Mouse (Mus musculus) megakaryocyte, embryonic 14.5 days (primary cell): ENCODE data around the gene Gpr146. TPM values are rescaled to one million over a fixed set of nuclear protein-coding genes. Genes with fewer than 3 reads are reported as not detected.

Experiments used
- H3K27me3 ChIP-seq: replicated peaks from 2 replicates; pipeline ENCODE3; 2012; ENCODE audit warnings: inconsistent platforms
- H3K36me3 ChIP-seq: replicated peaks from 2 replicates; pipeline ENCODE3; 2012; ENCODE audit warnings: low read length, inconsistent platforms, mixed read lengths
- H3K4me1 ChIP-seq: 2 replicates; pipeline ENCODE4 v1.6.1; 2012; ENCODE audit warnings: inconsistent platforms
- H3K4me3 ChIP-seq: replicated peaks from 2 replicates; pipeline ENCODE3; 2012; ENCODE audit warnings: moderate library complexity, mild to moderate bottlenecking, inconsistent platforms
- H3K9me3 ChIP-seq: 2 replicates; pipeline ENCODE4 v1.6.1; 2012; ENCODE audit warnings: inconsistent platforms
- FLI1 ChIP-seq: IDR thresholded peaks from 2 replicates; pipeline ENCODE4 v1.6.1; 2012; ENCODE audit warnings: low read length, inconsistent platforms, mixed read lengths
- GATA1 ChIP-seq: IDR thresholded peaks from 3 replicates; pipeline ENCODE4 v1.6.1; 2012; ENCODE audit warnings: mixed read lengths, low read length, inconsistent platforms, borderline replicate concordance
- polyA plus RNA-seq: library from polyadenylated mRNA; stranded (reverse); fragments of >175 nt; gene quantifications from 2 replicates; pipeline ENCODE4 v1.2.3, GENCODE M21; 2012; ENCODE audit warnings: low replicate concordance; ENCODE audit not compliant: insufficient read depth

The Gpr146 gene
- polyA plus RNA-seq, 1 experiment = 69.9 TPM

GRCm38 (mm10) chr5:139407121-139407885 lies 29.8 kb downstream of the Gpr146 start:
- no peak for TF ChIP-seq GATA1
- TF ChIP-seq FLI1 = no peak
- Histone ChIP-seq H3K36me3 (peaks cover 52% of the 10 kb centered on the region), H3K27me3 (no peaks in the 10 kb centered on the region), H3K9me3 (no peaks in the 10 kb centered on the region), H3K4me1 (peaks cover 100% of the 10 kb centered on the region), H3K4me3 (peak overlapping the region; percentile 85)

- Histone ChIP-seq H3K4me3 (peak overlapping the region; percentile 85), H3K27me3 (no peaks in the 10 kb centered on the region), H3K4me1 (peaks cover 98% of the 10 kb centered on the region), H3K9me3 (no peaks in the 10 kb centered on the region), H3K36me3 (peaks cover 48% of the 10 kb centered on the region)
- TF ChIP-seq FLI1 (no peak), GATA1 (no peak)
Observed at GRCm38 (mm10) chr5:139408511-139408910, 31.0 kb downstream of the Gpr146 start.

GRCm38 (mm10) chr5:139409412-139409811 lies 31.9 kb downstream of the Gpr146 start:
- Histone ChIP-seq H3K4me1 (peaks cover 96% of the 10 kb centered on the region), H3K9me3 (no peaks in the 10 kb centered on the region), H3K4me3 (peak overlapping the region; percentile 20), H3K27me3 (no peaks in the 10 kb centered on the region), H3K36me3 (peaks cover 55% of the 10 kb centered on the region)
- TF ChIP-seq FLI1 (no peak), GATA1 (no peak)

GRCm38 (mm10) chr5:139410056-139410455 lies 32.6 kb downstream of the Gpr146 start:
- Histone ChIP-seq H3K27me3 (no peaks in the 10 kb centered on the region), H3K36me3 (peaks cover 62% of the 10 kb centered on the region), H3K4me1 (peaks cover 92% of the 10 kb centered on the region), H3K4me3 (no peak overlapping the region), H3K9me3 (no peaks in the 10 kb centered on the region)
- TF ChIP-seq GATA1 = no peak
- TF ChIP-seq FLI1 = no peak

- Histone ChIP-seq H3K27me3 (no peaks in the 10 kb centered on the region), H3K36me3 (peaks cover 72% of the 10 kb centered on the region), H3K9me3 (no peaks in the 10 kb centered on the region), H3K4me1 (peaks cover 81% of the 10 kb centered on the region), H3K4me3 (no peak overlapping the region)
- no peak for TF ChIP-seq GATA1
- no peak for TF ChIP-seq FLI1
Observed at GRCm38 (mm10) chr5:139411117-139411516, 33.6 kb downstream of the Gpr146 start.

GRCm38 (mm10) chr5:139411665-139412314 lies 34.3 kb downstream of the Gpr146 start:
- H3K4me1 ChIP-seq = peaks cover 74% of the 10 kb centered on the region
- peaks cover 78% of the 10 kb centered on the region for H3K36me3 ChIP-seq
- H3K4me3 ChIP-seq = peak overlapping the region; percentile 35
- no peaks in the 10 kb centered on the region; the same call in 1 of the 2 replicates for H3K9me3 ChIP-seq
- H3K27me3 ChIP-seq = no peaks in the 10 kb centered on the region
- no peak for TF ChIP-seq GATA1
- no peak for TF ChIP-seq FLI1

- H3K4me3 ChIP-seq = no peak overlapping the region
- peaks cover 7% of the 10 kb centered on the region for H3K9me3 ChIP-seq
- H3K27me3 ChIP-seq = no peaks in the 10 kb centered on the region
- TF ChIP-seq GATA1 = no peak
- TF ChIP-seq FLI1 = no peak
- H3K36me3 ChIP-seq = peaks cover 86% of the 10 kb centered on the region
- peaks cover 61% of the 10 kb centered on the region for H3K4me1 ChIP-seq
Observed at GRCm38 (mm10) chr5:139413545-139413944, 36.0 kb downstream of the Gpr146 start.

- Histone ChIP-seq H3K36me3 (peaks cover 74% of the 10 kb centered on the region), H3K4me1 (peaks cover 56% of the 10 kb centered on the region), H3K9me3 (peaks cover 7% of the 10 kb centered on the region), H3K27me3 (no peaks in the 10 kb centered on the region), H3K4me3 (no peak overlapping the region)
- TF ChIP-seq GATA1 = no peak
- no peak for TF ChIP-seq FLI1
Observed at GRCm38 (mm10) chr5:139415001-139415400, 37.5 kb downstream of the Gpr146 start.

GRCm38 (mm10) chr5:139416942-139417341 lies 39.4 kb downstream of the Gpr146 start:
- Histone ChIP-seq H3K9me3 (peaks cover 7% of the 10 kb centered on the region), H3K36me3 (peaks cover 56% of the 10 kb centered on the region), H3K27me3 (no peaks in the 10 kb centered on the region), H3K4me3 (no peak overlapping the region), H3K4me1 (peaks cover 54% of the 10 kb centered on the region)
- TF ChIP-seq GATA1 (no peak), FLI1 (no peak)

- Histone ChIP-seq H3K27me3 (no peaks in the 10 kb centered on the region), H3K4me1 (peaks cover 50% of the 10 kb centered on the region), H3K9me3 (peaks cover 7% of the 10 kb centered on the region), H3K4me3 (no peak overlapping the region), H3K36me3 (peaks cover 53% of the 10 kb centered on the region)
- TF ChIP-seq GATA1 (no peak), FLI1 (no peak)
Observed at GRCm38 (mm10) chr5:139417480-139417879, 40.0 kb downstream of the Gpr146 start.
